Mouse (Mus musculus) heart, embryonic 11.5 days (tissue): ENCODE results near the gene Myl3. TPM values are rescaled to one million over a fixed set of nuclear protein-coding genes. Genes with fewer than 3 reads are reported as not detected.

Experiments
- ATAC-seq: fragments of 200-750 bp; cut with Nextera tagmentation; replicated peaks from 2 replicates; pipeline ENCODE4 v1.8.0; 2017; ENCODE audit warnings: moderate library complexity; ENCODE audit not compliant: insufficient number of reproducible peaks, low FRiP score, low TSS enrichment
- H3K27ac ChIP-seq: fragments of 300-500 bp; sonication (generic); 2 replicates; pipeline ENCODE4 v1.5.1; 2014; ENCODE audit warnings: mild to moderate bottlenecking, low read depth, low read length
- H3K27me3 ChIP-seq: fragments of 300-500 bp; sonication (generic); 2 replicates; pipeline ENCODE4 v1.6.1; 2014; ENCODE audit warnings: mild to moderate bottlenecking, low read length, mixed read lengths; ENCODE audit not compliant: control insufficient read depth, insufficient read depth
- H3K36me3 ChIP-seq: fragments of 300-500 bp; sonication (generic); 2 replicates; pipeline ENCODE4 v1.6.1; 2014; ENCODE audit warnings: mild to moderate bottlenecking, low read length, moderate library complexity, mixed read lengths; ENCODE audit not compliant: control insufficient read depth, insufficient read depth
- H3K4me1 ChIP-seq: fragments of 300-500 bp; sonication (generic); 2 replicates; pipeline ENCODE4 v1.6.1; 2014; ENCODE audit warnings: low read length; ENCODE audit not compliant: control insufficient read depth, insufficient read depth
- H3K4me2 ChIP-seq: fragments of 300-500 bp; sonication (generic); 2 replicates; pipeline ENCODE4 v1.6.1; 2014; ENCODE audit warnings: mild to moderate bottlenecking, moderate library complexity
- H3K4me3 ChIP-seq: fragments of 300-500 bp; sonication (generic); 2 replicates; pipeline ENCODE4 v1.5.1; 2014; ENCODE audit warnings: low read depth, low read length
- H3K9ac ChIP-seq: fragments of 300-500 bp; sonication (generic); 2 replicates; pipeline ENCODE4 v1.6.1; 2014; ENCODE audit warnings: mild to moderate bottlenecking, low read depth, low read length, moderate library complexity
- H3K9me3 ChIP-seq: fragments of 300-500 bp; sonication (generic); replicated peaks from 2 replicates; pipeline ENCODE4 v1.6.1; 2016; ENCODE audit warnings: low read length; ENCODE audit not compliant: control insufficient read depth
- WGBS: fragments of 180-500 bp; shearing (Covaris S2); extraction: QIAGEN DNeasy Blood & Tissue Kit; methylation state at CpG from one replicate; pipeline ENCODE4 v1.1.7; 2014; ENCODE audit not compliant: insufficient replicate concordance; 5-methylcytosine and 5-hydroxymethylcytosine counted together
- polyA plus RNA-seq: library from polyadenylated mRNA; unstranded; fragments of >200 nt; fragmentation: Nextera tagmentation; extraction: Ambion mirVana; gene quantifications from 2 replicates; pipeline ENCODE4 v1.2.1, GENCODE M21; 2014

Gene Myl3
- polyA plus RNA-seq, 1 experiment from 2014 or later = 3,236 TPM

GRCm38 (mm10) chr9:110778100-110778499 lies 36.4 kb downstream of the Myl3 start:
- Histone ChIP-seq H3K4me2 (no peak overlapping the region), H3K4me1 (peaks cover 20% of the 10 kb centered on the region), H3K27ac (no peak overlapping the region), H3K4me3 (no peak overlapping the region), H3K9me3 (no peaks in the 10 kb centered on the region), H3K9ac (no peak overlapping the region), H3K27me3 (no peaks in the 10 kb centered on the region), H3K36me3 (no peaks in the 10 kb centered on the region)
- WGBS = 88% methylated on average over 1 of the region's 1 CpGs
- ATAC-seq = no peak

GRCm38 (mm10) chr9:110778559-110778958 lies 36.9 kb downstream of the Myl3 start:
- H3K4me2 ChIP-seq = no peak overlapping the region
- 75% methylated on average over 7 of the region's 7 CpGs for WGBS
- no peak overlapping the region for H3K27ac ChIP-seq
- no peak overlapping the region for H3K4me3 ChIP-seq
- no peaks in the 10 kb centered on the region for H3K27me3 ChIP-seq
- H3K9ac ChIP-seq = no peak overlapping the region
- peaks cover 21% of the 10 kb centered on the region for H3K4me1 ChIP-seq
- no peaks in the 10 kb centered on the region for H3K36me3 ChIP-seq
- no peak for ATAC-seq
- H3K9me3 ChIP-seq = no peaks in the 10 kb centered on the region

- 51% methylated on average over 5 of the region's 5 CpGs for WGBS
- no peak overlapping the region for H3K27ac ChIP-seq
- H3K9me3 ChIP-seq = no peaks in the 10 kb centered on the region
- no peaks in the 10 kb centered on the region for H3K27me3 ChIP-seq
- peaks cover 22% of the 10 kb centered on the region for H3K4me1 ChIP-seq
- no peaks in the 10 kb centered on the region for H3K36me3 ChIP-seq
- no peak overlapping the region for H3K9ac ChIP-seq
- no peak overlapping the region for H3K4me2 ChIP-seq
- ATAC-seq = no peak
- no peak overlapping the region for H3K4me3 ChIP-seq
Measured at GRCm38 (mm10) chr9:110779242-110779913, 37.7 kb downstream of the Myl3 start.

- Histone ChIP-seq H3K27ac (peak overlapping the region; percentile 59), H3K4me3 (peak overlapping the region; percentile 57), H3K4me1 (peaks cover 13% of the 10 kb centered on the region), H3K9ac (peak overlapping the region; percentile 69), H3K4me2 (peak overlapping the region; percentile 83), H3K36me3 (no peaks in the 10 kb centered on the region), H3K9me3 (no peaks in the 10 kb centered on the region), H3K27me3 (no peaks in the 10 kb centered on the region)
- ATAC-seq = peak; percentile 87
- WGBS = under 1% methylated on average over 43 of the region's 43 CpGs
Measured at GRCm38 (mm10) chr9:110781256-110781721, 39.6 kb downstream of the Myl3 start.

GRCm38 (mm10) chr9:110781731-110782130 lies 40.1 kb downstream of the Myl3 start:
- Histone ChIP-seq H3K4me3 (peak overlapping the region; percentile 57), H3K4me2 (peak overlapping the region; percentile 83), H3K9ac (peak overlapping the region; percentile 69), H3K36me3 (no peaks in the 10 kb centered on the region), H3K9me3 (no peaks in the 10 kb centered on the region), H3K27ac (peak overlapping the region; percentile 59), H3K4me1 (peaks cover 13% of the 10 kb centered on the region), H3K27me3 (no peaks in the 10 kb centered on the region)
- WGBS = 1% methylated on average over 23 of the region's 23 CpGs
- peak; percentile 51 for ATAC-seq

GRCm38 (mm10) chr9:110783611-110784010 lies 42.0 kb downstream of the Myl3 start:
- ATAC-seq = no peak
- H3K4me3 ChIP-seq = no peak overlapping the region
- no peak overlapping the region for H3K9ac ChIP-seq
- H3K27ac ChIP-seq = no peak overlapping the region
- H3K27me3 ChIP-seq = no peaks in the 10 kb centered on the region
- 17% methylated on average over 1 of the region's 1 CpGs for WGBS
- H3K9me3 ChIP-seq = no peaks in the 10 kb centered on the region
- no peaks in the 10 kb centered on the region for H3K36me3 ChIP-seq
- H3K4me2 ChIP-seq = no peak overlapping the region
- H3K4me1 ChIP-seq = peaks cover 13% of the 10 kb centered on the region

GRCm38 (mm10) chr9:110788169-110788568 lies 46.5 kb downstream of the Myl3 start:
- Histone ChIP-seq H3K4me1 (0 out of 2 replicates have a peak, but pooled peaks cover 3% of the 10 kb centered on the region), H3K4me3 (no peak overlapping the region), H3K9me3 (no peaks in the 10 kb centered on the region), H3K36me3 (no peaks in the 10 kb centered on the region), H3K9ac (no peak overlapping the region), H3K27ac (no peak overlapping the region), H3K4me2 (no peak overlapping the region), H3K27me3 (no peaks in the 10 kb centered on the region)
- 84% methylated on average over 3 of the region's 3 CpGs for WGBS
- no peak for ATAC-seq

- H3K4me2 ChIP-seq = no peak overlapping the region
- H3K4me3 ChIP-seq = no peak overlapping the region
- H3K27me3 ChIP-seq = no peaks in the 10 kb centered on the region
- no peaks in the 10 kb centered on the region for H3K4me1 ChIP-seq
- H3K36me3 ChIP-seq = no peaks in the 10 kb centered on the region
- 58% methylated on average over 4 of the region's 4 CpGs for WGBS
- no peak overlapping the region for H3K27ac ChIP-seq
- ATAC-seq = no peak
- no peaks in the 10 kb centered on the region for H3K9me3 ChIP-seq
- H3K9ac ChIP-seq = no peak overlapping the region
Measured at GRCm38 (mm10) chr9:110790462-110790861, 48.8 kb downstream of the Myl3 start.

- no peaks in the 10 kb centered on the region for H3K27me3 ChIP-seq
- H3K4me1 ChIP-seq = no peaks in the 10 kb centered on the region
- H3K9ac ChIP-seq = no peak overlapping the region
- H3K4me3 ChIP-seq = no peak overlapping the region
- no peak overlapping the region for H3K4me2 ChIP-seq
- H3K36me3 ChIP-seq = no peaks in the 10 kb centered on the region
- ATAC-seq = no peak
- no peaks in the 10 kb centered on the region for H3K9me3 ChIP-seq
- H3K27ac ChIP-seq = no peak overlapping the region
- 75% methylated on average over 10 of the region's 10 CpGs for WGBS
Measured at GRCm38 (mm10) chr9:110797013-110797412, 55.4 kb downstream of the Myl3 start.
